Mouse (Mus musculus): ENCODE data around the gene Gstt2.

GRCm38 (mm10) chr10:75835307-75835706 lies 1.9 kb downstream of the Gstt2 start:
- TF ChIP-seq E2F4 (IDR thresholded peaks at IDR 0.05; ENCODE audit: insufficient read depth): no peak
- TF ChIP-seq POLR2A (IDR thresholded peaks at IDR 0.05; ENCODE audit: insufficient read length, low read depth): no peak
- no peak for TF ChIP-seq CEBPB (IDR thresholded peaks at IDR 0.05; ENCODE audit: insufficient read depth, poor library complexity, severe bottlenecking)
- no peak for TF ChIP-seq MYOG (IDR thresholded peaks at IDR 0.05; ENCODE audit: control insufficient read depth in 1 of 3, insufficient read depth in 1 of 3, insufficient read length in 2 of 3, low read depth in 2 of 3)
- TF ChIP-seq MYOD1 (IDR thresholded peaks at IDR 0.05; ENCODE audit: control insufficient read depth in 1 of 3, insufficient read length in 2 of 3, low read depth in 2 of 3): no peak
- no peak for TF ChIP-seq TCF12 (IDR thresholded peaks at IDR 0.05; ENCODE audit: insufficient read depth, poor library complexity, severe bottlenecking)
